Mouse (Mus musculus) bone marrow macrophage, adult 2 months (primary cell): ENCODE measurements around the gene Prkcz.

Experiments
- CTCF ChIP-seq: IDR thresholded peaks from 2 replicates; pipeline ENCODE4 v1.5.1; 2012; ENCODE audit warnings: low read depth, mild to moderate bottlenecking, low read length, moderate library complexity
- POLR2A ChIP-seq: IDR thresholded peaks from 2 replicates; pipeline ENCODE4 v1.6.1; 2012; ENCODE audit warnings: mild to moderate bottlenecking, low read depth, low read length, borderline replicate concordance

GRCm38 (mm10) chr4:155409058-155409776, 48.1 kb upstream of the Prkcz start, which contains the start of gene Cfap74:
- TF ChIP-seq POLR2A = no peak
- no peak for TF ChIP-seq CTCF
